Mouse (Mus musculus) kidney, postnatal 0 days (tissue): ENCODE data around the gene Ykt6. TPM values are rescaled to one million over a fixed set of nuclear protein-coding genes. Genes with fewer than 3 reads are reported as not detected.
"Not testable (repeated sequence)": the region's sequence is repeated elsewhere in the genome, so short reads cannot be mapped to it uniquely, and the experiment has no call there.

ENCODE experiments used
- ATAC-seq: fragments of 200-750 bp; cut with Nextera tagmentation; replicated peaks from 2 replicates; pipeline ENCODE4 v1.8.0; 2017; ENCODE audit warnings: low read depth, moderate number of reproducible peaks, moderate TSS enrichment, moderate library complexity; ENCODE audit not compliant: low FRiP score
- DNase-seq: peaks from one replicate; pipeline ENCODE4 v3.0.0-alpha.2; 2016; ENCODE audit warnings: low spot score
- H3K27ac ChIP-seq: fragments of 300-500 bp; sonication (generic); 2 replicates; pipeline ENCODE4 v1.5.1; 2014; ENCODE audit warnings: mild to moderate bottlenecking
- H3K27me3 ChIP-seq: fragments of 300-500 bp; sonication (generic); 2 replicates; pipeline ENCODE4 v1.6.1; 2014; ENCODE audit warnings: low read length, mixed read lengths; ENCODE audit not compliant: insufficient read depth
- H3K36me3 ChIP-seq: fragments of 300-500 bp; sonication (generic); 2 replicates; pipeline ENCODE4 v1.6.1; 2014; ENCODE audit warnings: low read length, mixed read lengths; ENCODE audit not compliant: insufficient read depth
- H3K4me1 ChIP-seq: fragments of 300-500 bp; sonication (generic); replicated peaks from 2 replicates; pipeline ENCODE4 v1.6.1; 2014; ENCODE audit warnings: antibody characterized with exemption, low read length, mixed read lengths; ENCODE audit not compliant: insufficient read depth
- H3K4me2 ChIP-seq: fragments of 300-500 bp; sonication (generic); 2 replicates; pipeline ENCODE4 v1.6.1; 2014; ENCODE audit warnings: mild to moderate bottlenecking, low read length, moderate library complexity, mixed read lengths
- H3K4me3 ChIP-seq: fragments of 300-500 bp; sonication (generic); replicated peaks from 2 replicates; pipeline ENCODE4 v1.5.1; 2014; ENCODE audit warnings: low read depth, low read length
- H3K9ac ChIP-seq: fragments of 300-500 bp; sonication (generic); 2 replicates; pipeline ENCODE4 v1.6.1; 2014; ENCODE audit warnings: low read depth, low read length
- H3K9me3 ChIP-seq: fragments of 300-500 bp; sonication (generic); replicated peaks from 2 replicates; pipeline ENCODE4 v1.6.1; 2016; ENCODE audit warnings: low read length, inconsistent platforms, mixed read lengths
- CTCF ChIP-seq: IDR thresholded peaks from 2 replicates; pipeline ENCODE4 v1.5.1; 2016; ENCODE audit warnings: antibody characterized with exemption, low read depth, mild to moderate bottlenecking, moderate library complexity
- WGBS: fragments of 180-500 bp; shearing (Covaris S2); extraction: QIAGEN DNeasy Blood & Tissue Kit; methylation state at CpG from one replicate; pipeline ENCODE4 v1.1.7; 2014; 5-methylcytosine and 5-hydroxymethylcytosine counted together
- polyA plus RNA-seq: library from polyadenylated mRNA; unstranded; fragments of >200 nt; fragmentation: Nextera tagmentation; extraction: Ambion mirVana; gene quantifications from 2 replicates; pipeline ENCODE4 v1.2.1, GENCODE M21; 2015

The Ykt6 gene
- polyA plus RNA-seq, 1 experiment from 2014 or later, result 41.8 TPM

- TF ChIP-seq CTCF, result peak; percentile 45; the same call in 1 of the 2 replicates
- ATAC-seq (no peak), DNase-seq (no peak)
- Histone ChIP-seq H3K9ac (no peak overlapping the region), H3K4me1 (peaks cover 11% of the 10 kb centered on the region), H3K9me3 (no peaks in the 10 kb centered on the region), H3K36me3 (no peaks in the 10 kb centered on the region), H3K4me2 (no peak overlapping the region), H3K4me3 (no peak overlapping the region), H3K27ac (no peak overlapping the region), H3K27me3 (no peaks in the 10 kb centered on the region)
- 23% methylated on average over 2 of the region's 2 CpGs for WGBS
Measured at GRCm38 (mm10) chr11:6003046-6003639, 47.6 kb downstream of the Ykt6 start.

GRCm38 (mm10) chr11:6005374-6006043 lies 50.0 kb downstream of the Ykt6 start:
- H3K27ac ChIP-seq, H3K9me3 ChIP-seq, H3K27me3 ChIP-seq, DNase-seq, H3K36me3 ChIP-seq, H3K4me2 ChIP-seq, H3K4me1 ChIP-seq, H3K9ac ChIP-seq, H3K4me3 ChIP-seq: not testable (repeated sequence)
- ATAC-seq, result peak; percentile 43; the same call in 1 of the 2 replicates
- 18% methylated on average over 1 of the region's 4 CpGs for WGBS

- H3K9me3 ChIP-seq, DNase-seq, H3K9ac ChIP-seq, H3K36me3 ChIP-seq, ATAC-seq, H3K4me1 ChIP-seq, H3K27me3 ChIP-seq, H3K27ac ChIP-seq: not testable (repeated sequence)
- Histone ChIP-seq H3K4me2 (peak overlapping the region; percentile 44), H3K4me3 (peak overlapping the region; percentile 31)
- WGBS, result 2% methylated on average over 33 of the region's 44 CpGs
Measured at GRCm38 (mm10) chr11:6006351-6007009, 51.0 kb downstream of the Ykt6 start.

GRCm38 (mm10) chr11:6007010-6007778 lies 51.7 kb downstream of the Ykt6 start:
- not testable (repeated sequence) for H3K27me3 ChIP-seq, ATAC-seq

GRCm38 (mm10) chr11:6007779-6008128 lies 52.3 kb downstream of the Ykt6 start:
- 38% methylated on average over 9 of the region's 13 CpGs for WGBS
- not testable (repeated sequence) for H3K27me3 ChIP-seq, H3K9me3 ChIP-seq, H3K36me3 ChIP-seq, H3K27ac ChIP-seq, H3K4me1 ChIP-seq, ATAC-seq, H3K9ac ChIP-seq, DNase-seq
- Histone ChIP-seq H3K4me3 (peak overlapping the region; percentile 31), H3K4me2 (peak overlapping the region; percentile 47)

More at GRCm38 (mm10) chr11:6007010-6007778, 51.7 kb downstream of the Ykt6 start:
- not testable (repeated sequence) for H3K36me3 ChIP-seq, H3K4me1 ChIP-seq, H3K9ac ChIP-seq, DNase-seq, H3K9me3 ChIP-seq, H3K27ac ChIP-seq
- H3K4me3 ChIP-seq, result peak overlapping the region; percentile 31
- 5% methylated on average over 22 of the region's 49 CpGs for WGBS
- H3K4me2 ChIP-seq, result peak overlapping the region; percentile 47

GRCm38 (mm10) chr11:6010751-6011482 lies 55.4 kb downstream of the Ykt6 start:
- not testable (repeated sequence) for H3K9ac ChIP-seq, H3K27ac ChIP-seq, H3K36me3 ChIP-seq, DNase-seq, H3K4me2 ChIP-seq, ATAC-seq, H3K27me3 ChIP-seq, H3K4me3 ChIP-seq, H3K9me3 ChIP-seq, H3K4me1 ChIP-seq
- WGBS, result 90% methylated on average over 3 of the region's 18 CpGs
